Mouse (Mus musculus): ENCODE data around the gene Trim15. TPM values are rescaled to one million over a fixed set of nuclear protein-coding genes. Genes with fewer than 3 reads are reported as not detected.

Gene Trim15
- 0.08 TPM in 1 of 2 replicates, not detected in the other for polyA plus RNA-seq (2015; fragmentation: Nextera tagmentation; extraction: Ambion mirVana)

GRCm38 (mm10) chr17:36866719-36867527, at the start of gene Trim15:
Trim15 (minus strand) TSS chr17:36867210.
- no peaks in the 10 kb centered on the region for H3K9me3 ChIP-seq (replicated peaks; ENCODE audit: low read length)
- WGBS = 11% methylated on average over 29 of the region's 29 CpGs
- H3K9ac ChIP-seq (ENCODE audit: low read depth, low read length) = no peak within 1 kb of the TSS
- DNase-seq (ENCODE audit: low spot score) (no peak), ATAC-seq (replicated peaks; ENCODE audit: low FRiP score, low read depth) (peak; percentile 72; the same call in 1 of the 2 replicates)
- no peak within 1 kb of the TSS for H3K4me3 ChIP-seq (replicated peaks; ENCODE audit: low read depth, low read length)
- peak within 1 kb of the TSS; percentile 44 for H3K4me2 ChIP-seq (ENCODE audit: low read length)
- H3K36me3 ChIP-seq (ENCODE audit: insufficient read depth, low read length) = no peaks in the 10 kb centered on the region
- H3K27me3 ChIP-seq (ENCODE audit: insufficient read depth, low read length) = 0 out of 2 replicates have a peak, but pooled peaks cover 5% of the 10 kb centered on the region
- H3K27ac ChIP-seq = no peak within 1 kb of the TSS
- no peak for TF ChIP-seq CTCF (IDR thresholded peaks at IDR 0.05; ENCODE audit: low read depth)
- H3K4me1 ChIP-seq (replicated peaks; ENCODE audit: insufficient read depth, low read length) = no peaks in the 10 kb centered on the region

GRCm38 (mm10) chr17:36915076-36915475, 48.1 kb upstream of the Trim15 start:
- Histone ChIP-seq H3K27me3 (ENCODE audit: insufficient read depth, low read length) (no peaks in the 10 kb centered on the region), H3K4me1 (replicated peaks; ENCODE audit: insufficient read depth, low read length) (no peaks in the 10 kb centered on the region), H3K4me2 (ENCODE audit: low read length) (no peak overlapping the region), H3K9me3 (replicated peaks; ENCODE audit: low read length) (no peaks in the 10 kb centered on the region), H3K36me3 (ENCODE audit: insufficient read depth, low read length) (no peaks in the 10 kb centered on the region), H3K27ac (no peak overlapping the region), H3K9ac (ENCODE audit: low read depth, low read length) (no peak overlapping the region), H3K4me3 (replicated peaks; ENCODE audit: low read depth, low read length) (no peak overlapping the region)
- no peak for ATAC-seq (replicated peaks; ENCODE audit: low FRiP score, low read depth)
- TF ChIP-seq CTCF (IDR thresholded peaks at IDR 0.05; ENCODE audit: low read depth) = peak; percentile 86
- 12% methylated on average over 9 of the region's 9 CpGs for WGBS
- peak; percentile 64 for DNase-seq (ENCODE audit: low spot score)

- H3K9me3 ChIP-seq (replicated peaks; ENCODE audit: low read length) = no peaks in the 10 kb centered on the region
- H3K9ac ChIP-seq (ENCODE audit: low read depth, low read length) = no peak overlapping the region
- peak; percentile 80 for TF ChIP-seq CTCF (IDR thresholded peaks at IDR 0.05; ENCODE audit: low read depth)
- ATAC-seq (replicated peaks; ENCODE audit: low FRiP score, low read depth) = no peak
- H3K4me1 ChIP-seq (replicated peaks; ENCODE audit: insufficient read depth, low read length) = no peaks in the 10 kb centered on the region
- H3K4me2 ChIP-seq (ENCODE audit: low read length) = no peak overlapping the region
- WGBS = 22% methylated on average over 2 of the region's 2 CpGs
- H3K4me3 ChIP-seq (replicated peaks; ENCODE audit: low read depth, low read length) = no peak overlapping the region
- H3K36me3 ChIP-seq (ENCODE audit: insufficient read depth, low read length) = no peaks in the 10 kb centered on the region
- DNase-seq (ENCODE audit: low spot score) = peak; percentile 82
- no peak overlapping the region for H3K27ac ChIP-seq
- no peaks in the 10 kb centered on the region for H3K27me3 ChIP-seq (ENCODE audit: insufficient read depth, low read length)
Observed at GRCm38 (mm10) chr17:36914108-36914507, 47.1 kb upstream of the Trim15 start.

GRCm38 (mm10) chr17:36912031-36912430, 45.0 kb upstream of the Trim15 start:
- H3K4me3 ChIP-seq (replicated peaks; ENCODE audit: low read depth, low read length) = no peak overlapping the region
- H3K4me2 ChIP-seq (ENCODE audit: low read length) = no peak overlapping the region
- ATAC-seq (replicated peaks; ENCODE audit: low FRiP score, low read depth) = no peak
- no peak for TF ChIP-seq CTCF (IDR thresholded peaks at IDR 0.05; ENCODE audit: low read depth)
- H3K27ac ChIP-seq = no peak overlapping the region
- no peaks in the 10 kb centered on the region for H3K9me3 ChIP-seq (replicated peaks; ENCODE audit: low read length)
- H3K27me3 ChIP-seq (ENCODE audit: insufficient read depth, low read length) = no peaks in the 10 kb centered on the region
- H3K4me1 ChIP-seq (replicated peaks; ENCODE audit: insufficient read depth, low read length) = no peaks in the 10 kb centered on the region
- no peak overlapping the region for H3K9ac ChIP-seq (ENCODE audit: low read depth, low read length)
- 60% methylated on average over 2 of the region's 2 CpGs for WGBS
- H3K36me3 ChIP-seq (ENCODE audit: insufficient read depth, low read length) = no peaks in the 10 kb centered on the region
- no peak for DNase-seq (ENCODE audit: low spot score)

- Histone ChIP-seq H3K27me3 (ENCODE audit: insufficient read depth, low read length) (no peaks in the 10 kb centered on the region), H3K4me3 (replicated peaks; ENCODE audit: low read depth, low read length) (no peak overlapping the region), H3K4me1 (replicated peaks; ENCODE audit: insufficient read depth, low read length) (no peaks in the 10 kb centered on the region), H3K9ac (ENCODE audit: low read depth, low read length) (no peak overlapping the region), H3K27ac (no peak overlapping the region), H3K9me3 (replicated peaks; ENCODE audit: low read length) (no peaks in the 10 kb centered on the region), H3K4me2 (ENCODE audit: low read length) (no peak overlapping the region), H3K36me3 (ENCODE audit: insufficient read depth, low read length) (no peaks in the 10 kb centered on the region)
- DNase-seq (ENCODE audit: low spot score) = no peak
- 52% methylated on average over 4 of the region's 4 CpGs for WGBS
- no peak for ATAC-seq (replicated peaks; ENCODE audit: low FRiP score, low read depth)
- no peak for TF ChIP-seq CTCF (IDR thresholded peaks at IDR 0.05; ENCODE audit: low read depth)
Observed at GRCm38 (mm10) chr17:36909802-36910201, 42.8 kb upstream of the Trim15 start.

- DNase-seq (ENCODE audit: low spot score) = no peak
- no peaks in the 10 kb centered on the region for H3K27me3 ChIP-seq (ENCODE audit: insufficient read depth, low read length)
- H3K9me3 ChIP-seq (replicated peaks; ENCODE audit: low read length) = no peaks in the 10 kb centered on the region
- H3K4me1 ChIP-seq (replicated peaks; ENCODE audit: insufficient read depth, low read length) = no peaks in the 10 kb centered on the region
- no peak overlapping the region for H3K4me3 ChIP-seq (replicated peaks; ENCODE audit: low read depth, low read length)
- no peak for TF ChIP-seq CTCF (IDR thresholded peaks at IDR 0.05; ENCODE audit: low read depth)
- H3K27ac ChIP-seq = no peak overlapping the region
- H3K36me3 ChIP-seq (ENCODE audit: insufficient read depth, low read length) = no peaks in the 10 kb centered on the region
- WGBS = 62% methylated on average over 1 of the region's 1 CpGs
- peak; percentile 43; the same call in 1 of the 2 replicates for ATAC-seq (replicated peaks; ENCODE audit: low FRiP score, low read depth)
- H3K4me2 ChIP-seq (ENCODE audit: low read length) = no peak overlapping the region
- no peak overlapping the region for H3K9ac ChIP-seq (ENCODE audit: low read depth, low read length)
Observed at GRCm38 (mm10) chr17:36908235-36908634, 41.2 kb upstream of the Trim15 start.
